Mouse (Mus musculus) A20 (cell line): Measurements from ENCODE around the gene Fzd2.

Source experiments
- DNase-seq: peaks from one replicate; pipeline ENCODE4 v3.0.0-alpha.2; 2011; ENCODE audit warnings: low read depth, low spot score

The Fzd2 gene

GRCm38 (mm10) chr11:102604010-102604584 lies at the start of gene Fzd2:
Gene Fzd2 (plus strand): TSS chr11:102604396.
- DNase-seq, result no peak

GRCm38 (mm10) chr11:102555400-102556030 lies 48.7 kb upstream of the Fzd2 start:
- DNase-seq, result no peak

DNA sequence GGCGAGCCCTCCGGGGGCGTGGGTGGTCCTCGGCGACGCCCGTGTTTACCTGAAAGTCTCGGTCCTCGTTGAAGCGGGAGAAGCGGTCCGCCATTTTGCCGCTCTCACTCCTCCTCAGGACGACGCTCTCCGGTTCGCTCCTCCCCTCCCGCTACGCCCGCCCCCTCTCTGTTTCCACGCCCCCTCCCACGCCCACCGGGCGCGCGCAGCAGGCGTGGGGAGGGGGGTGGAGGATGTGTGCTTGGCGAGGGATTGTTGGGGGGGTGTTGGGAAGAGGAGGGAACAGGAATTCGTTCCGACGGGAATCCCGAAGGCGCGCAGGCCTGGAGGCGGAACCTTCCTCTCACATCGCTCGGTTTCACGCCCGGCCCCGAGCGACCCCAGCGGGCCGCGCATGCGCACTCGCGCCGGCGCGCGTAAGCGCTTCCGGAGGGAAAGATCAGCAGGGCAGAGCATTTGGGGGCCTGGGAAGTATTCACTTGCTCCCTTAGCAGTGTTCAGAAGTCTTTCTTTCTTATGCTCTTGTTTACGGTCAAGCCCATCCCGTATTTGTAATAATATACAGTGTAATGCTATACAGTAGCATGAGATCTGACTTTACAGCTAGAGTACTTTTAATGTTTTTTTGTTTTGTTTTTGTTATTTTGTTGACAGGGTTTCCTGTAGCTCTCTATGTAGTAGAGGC lies 48.0 kb upstream of the Fzd2 start, which contains the start of gene Gpatch8:
TSS of gene Gpatch8 (minus strand) at position 362 of the 685 bp plus-strand sequence.
- DNase-seq, result peak; percentile 96

DNA sequence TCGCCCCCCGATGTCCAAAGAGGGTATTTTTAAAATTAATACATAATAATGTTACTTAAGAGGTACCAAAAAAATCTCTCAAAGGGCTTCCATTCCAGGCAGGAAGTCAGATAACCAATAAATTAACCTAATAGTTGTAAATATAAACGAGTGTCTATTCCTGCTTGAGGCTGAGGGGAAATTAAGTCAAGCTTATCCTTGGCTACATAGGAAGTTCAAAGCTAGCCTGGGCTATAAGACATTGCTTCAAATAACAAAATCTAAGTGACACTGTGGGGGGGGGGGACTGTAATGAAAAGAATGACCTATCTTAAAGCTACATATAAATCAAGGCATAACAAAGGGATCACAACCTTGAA lies 47.5 kb upstream of the Fzd2 start:
- no peak for DNase-seq

GRCm38 (mm10) chr11:102557386-102557785 lies 46.8 kb upstream of the Fzd2 start:
- no peak for DNase-seq

DNA sequence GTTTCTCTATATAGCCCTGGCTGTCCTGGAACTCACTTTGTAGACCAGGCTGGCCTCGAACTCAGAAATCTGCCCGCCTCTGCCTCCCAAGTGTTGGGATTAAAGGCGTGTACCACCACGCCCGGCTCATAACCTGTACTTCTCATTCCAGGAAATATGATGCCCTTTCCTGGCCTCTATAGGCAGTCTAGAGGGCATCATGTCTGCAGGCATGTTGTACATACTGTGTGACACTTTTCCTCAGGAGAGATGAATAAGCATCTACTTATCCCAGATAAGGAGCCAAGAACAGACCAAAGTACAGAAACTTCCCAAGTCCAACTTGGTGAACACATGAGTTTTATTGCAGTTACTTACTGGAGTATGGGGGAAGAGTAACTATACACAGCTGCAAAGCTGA lies 45.5 kb upstream of the Fzd2 start:
- no peak for DNase-seq

- peak; percentile 74 for DNase-seq
Measured at GRCm38 (mm10) chr11:102564952-102565671, 39.1 kb upstream of the Fzd2 start.

DNA sequence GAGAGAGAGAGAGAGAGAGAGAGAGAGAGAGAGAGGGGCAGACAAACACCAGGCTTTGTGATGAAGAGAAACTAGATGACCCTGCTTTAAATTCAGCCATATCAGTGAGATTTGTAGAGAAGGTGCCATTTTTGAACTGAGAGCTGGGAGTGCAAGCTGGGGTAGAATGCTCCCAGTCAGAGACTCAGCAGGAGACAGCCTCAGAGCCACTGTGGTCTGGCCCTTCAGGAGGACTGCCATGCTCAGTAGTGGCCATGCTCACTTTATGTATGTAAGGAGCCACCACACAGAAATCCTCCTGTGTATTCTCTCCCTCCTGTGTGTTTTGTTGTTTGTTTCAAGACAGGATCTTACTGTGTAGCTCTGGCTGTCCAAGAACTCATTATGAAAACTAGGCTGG lies 38.5 kb upstream of the Fzd2 start:
- peak; percentile 63 for DNase-seq

DNA sequence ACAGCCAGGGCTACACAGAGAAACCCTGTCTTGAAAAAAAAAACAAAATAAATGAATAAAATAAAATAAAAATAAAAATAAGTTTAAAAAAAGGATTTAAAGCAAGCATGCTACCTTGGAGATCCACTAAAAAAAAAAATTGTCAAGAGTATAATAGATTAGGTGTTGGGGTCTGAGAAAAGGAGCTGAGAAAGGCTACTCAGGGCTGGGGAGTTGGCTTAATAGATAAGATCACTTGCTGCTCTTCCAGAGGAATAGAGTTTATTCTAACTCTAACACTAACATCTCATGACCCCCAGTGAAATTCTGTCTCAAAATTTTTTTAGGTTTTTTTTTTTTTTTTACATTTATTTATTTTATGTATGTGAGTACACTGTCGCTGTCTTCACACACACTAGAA lies 37.9 kb upstream of the Fzd2 start:
- DNase-seq, result no peak

DNA sequence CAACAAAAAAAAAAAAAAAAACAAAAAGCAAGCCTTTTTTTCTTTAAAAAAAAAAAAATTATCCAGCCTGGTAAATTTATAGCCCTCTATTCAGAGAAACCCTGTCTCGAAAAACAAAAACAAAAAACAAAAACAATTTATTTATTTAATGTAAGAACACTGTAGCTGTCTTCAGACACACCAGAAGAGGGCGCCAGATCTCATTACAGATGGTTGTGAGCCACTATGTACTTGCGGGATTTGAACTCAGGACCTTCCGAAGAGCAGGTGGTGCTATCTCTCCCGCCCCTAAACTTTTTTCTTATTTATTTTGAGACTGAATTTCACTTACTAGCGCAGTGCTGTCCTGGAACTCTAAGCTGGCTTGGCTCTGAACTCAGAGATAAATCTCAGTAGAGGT lies 37.0 kb upstream of the Fzd2 start:
- DNase-seq, result no peak

DNA sequence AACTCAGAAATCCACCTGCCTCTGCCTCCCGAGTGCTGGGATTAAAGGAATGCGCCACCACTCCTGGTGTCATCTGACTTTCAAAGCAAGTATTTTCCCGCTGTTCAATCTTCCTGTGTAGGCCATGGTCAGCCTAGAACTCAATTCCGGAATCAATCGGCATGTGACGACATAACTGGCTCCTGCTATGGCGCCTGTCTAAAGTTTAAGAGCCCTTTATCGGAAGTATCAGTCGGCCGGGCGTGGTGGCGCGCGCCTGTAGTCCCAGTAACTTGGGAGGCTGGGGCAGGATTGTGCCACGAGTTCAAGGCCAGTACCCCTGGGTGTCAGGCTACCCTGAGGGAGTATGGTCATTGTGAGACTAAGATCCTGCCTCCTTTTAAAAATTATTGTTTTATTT lies 36.5 kb upstream of the Fzd2 start:
- no peak for DNase-seq

- peak; percentile 55 for DNase-seq
Measured at GRCm38 (mm10) chr11:102568191-102568590, 36.0 kb upstream of the Fzd2 start.

GRCm38 (mm10) chr11:102568756-102569377 lies 35.3 kb upstream of the Fzd2 start:
- peak; percentile 41 for DNase-seq

- DNase-seq, result peak; percentile 83
Measured at GRCm38 (mm10) chr11:102572866-102573663, 31.1 kb upstream of the Fzd2 start.

DNA sequence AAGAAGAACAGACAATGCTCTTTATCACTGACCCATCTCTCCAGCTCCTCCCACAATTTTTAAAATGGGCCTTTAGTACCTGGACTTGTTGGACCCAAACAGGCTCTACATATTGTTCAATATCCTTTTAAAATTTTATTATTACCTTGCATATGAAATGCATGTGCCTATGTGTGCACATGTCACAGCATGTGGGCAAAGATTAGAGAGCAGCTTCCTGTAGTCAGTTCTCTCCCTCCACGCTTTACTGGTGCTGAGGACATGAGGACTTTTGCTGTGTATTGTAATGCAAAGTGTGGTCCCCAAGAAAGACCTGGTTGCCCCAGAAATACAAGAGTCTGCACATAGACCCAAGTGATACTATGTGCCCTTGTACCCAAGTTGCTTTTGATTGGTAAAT lies 29.2 kb upstream of the Fzd2 start:
- no peak for DNase-seq

DNA sequence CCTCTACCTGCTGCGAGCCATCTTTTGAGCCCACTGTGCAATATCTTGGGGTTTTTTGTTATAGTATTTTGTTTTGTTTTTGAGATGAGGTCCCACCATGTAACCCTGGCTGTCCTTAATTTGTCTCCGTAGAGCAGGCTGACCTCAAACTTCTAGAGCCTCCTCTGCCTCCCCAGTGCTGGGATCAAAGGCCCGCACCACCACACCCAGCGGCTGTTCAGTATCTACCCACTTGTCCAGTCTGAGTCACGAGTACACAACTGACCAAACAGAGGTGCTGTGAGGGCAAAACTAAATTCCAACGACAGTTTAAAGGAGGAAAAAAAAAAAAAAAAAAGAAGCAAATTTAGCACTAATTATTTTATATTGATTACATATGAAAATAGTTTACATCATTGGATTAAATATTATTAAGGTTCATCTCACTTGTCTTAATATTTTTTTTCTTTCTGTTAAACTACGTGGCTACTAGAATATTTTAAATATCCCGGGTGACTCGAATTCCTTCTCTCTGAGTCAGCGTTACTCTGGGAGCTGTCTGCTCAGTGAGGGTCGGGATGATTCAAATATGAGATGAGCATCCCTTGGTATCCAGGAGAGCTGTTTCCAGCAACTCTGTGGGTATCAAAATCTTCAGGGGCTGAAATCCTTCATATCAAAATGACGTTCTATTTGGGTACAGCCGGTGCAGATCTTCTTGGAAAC lies 28.0 kb upstream of the Fzd2 start:
- DNase-seq, result no peak

DNA sequence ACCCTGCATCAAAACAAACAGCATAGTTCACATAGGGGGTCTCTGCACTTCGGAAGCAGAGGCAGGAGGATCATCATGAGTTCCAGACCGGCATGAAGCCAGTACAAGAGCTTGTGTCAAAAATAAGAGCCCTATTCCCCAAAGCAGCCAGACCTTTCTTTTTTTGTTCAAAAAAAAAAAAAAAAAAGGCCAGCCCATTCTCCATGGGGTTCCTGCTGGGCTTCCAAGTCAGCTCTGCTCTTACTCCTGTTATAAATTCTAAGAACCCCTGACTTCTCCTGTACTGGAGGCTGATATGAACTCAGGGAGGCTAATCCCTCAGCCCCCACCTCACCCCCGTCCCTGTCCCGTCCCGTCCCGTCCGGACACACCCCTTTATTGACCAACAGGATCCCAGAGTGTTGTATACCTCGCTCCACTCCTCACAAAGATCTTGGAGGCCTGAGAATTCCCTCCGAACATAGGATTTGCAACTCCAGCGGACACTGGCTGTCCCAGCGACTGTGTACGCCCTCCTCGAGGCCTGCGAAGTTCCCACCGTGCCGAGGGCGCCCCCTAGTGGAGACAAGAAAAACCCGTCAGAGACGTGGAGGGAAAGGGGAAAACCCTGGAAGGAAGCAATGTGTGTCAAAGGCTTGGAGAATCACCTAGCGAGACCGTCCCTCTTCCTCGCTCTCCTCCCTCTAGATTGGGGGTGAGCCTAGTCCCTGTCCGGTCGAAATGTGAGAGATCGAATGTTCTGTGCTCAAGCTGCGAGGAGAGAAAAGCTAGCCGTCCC lies 25.7 kb upstream of the Fzd2 start:
- DNase-seq, result peak; percentile 84

DNA sequence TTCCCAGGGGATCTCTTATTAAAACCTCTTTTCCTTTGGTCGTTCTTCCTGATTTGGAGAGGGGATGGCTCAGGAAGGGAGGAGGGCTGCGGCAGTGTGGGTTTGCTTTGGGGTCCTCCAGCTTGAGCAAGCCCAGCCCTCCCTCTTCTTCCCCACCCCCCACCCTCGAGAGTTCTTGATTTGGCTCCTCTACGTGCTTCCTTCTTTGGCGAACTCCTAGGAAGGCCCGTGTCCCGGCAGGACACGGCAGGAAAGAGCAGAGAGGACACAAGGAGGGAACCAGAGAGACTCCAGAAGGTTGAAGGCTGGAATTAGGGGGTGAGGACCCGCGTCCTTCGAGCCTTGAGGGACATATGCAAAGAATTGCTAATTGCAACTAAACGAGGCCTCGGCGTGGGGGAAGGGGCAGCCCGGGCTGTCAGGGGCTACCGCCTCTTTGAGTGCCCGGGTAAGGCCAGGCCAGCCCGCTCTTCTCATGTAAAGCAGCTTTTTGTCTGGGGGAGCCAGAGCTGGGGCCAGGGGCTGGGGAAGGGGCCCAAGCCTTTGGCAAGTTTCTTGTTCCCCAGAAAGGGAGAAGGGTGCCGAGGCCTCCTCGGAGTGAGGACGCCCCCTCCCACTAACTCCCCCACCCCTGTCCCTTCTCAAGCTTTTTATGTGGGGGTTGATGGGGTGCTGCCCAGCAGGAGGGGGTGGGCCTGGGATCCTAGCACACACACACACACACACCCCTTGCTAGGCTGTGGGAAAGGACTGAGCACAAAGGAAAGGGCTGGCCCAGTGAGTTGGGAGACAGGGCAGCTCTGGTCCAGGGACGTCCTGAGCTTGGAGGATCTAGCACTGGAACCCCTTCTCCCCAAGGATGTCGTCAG lies 24.8 kb upstream of the Fzd2 start, which contains the start of gene Gm11627:
TSS of gene Gm11627 (minus strand) at position 297 of the 869 bp plus-strand sequence.
- no peak for DNase-seq

DNA sequence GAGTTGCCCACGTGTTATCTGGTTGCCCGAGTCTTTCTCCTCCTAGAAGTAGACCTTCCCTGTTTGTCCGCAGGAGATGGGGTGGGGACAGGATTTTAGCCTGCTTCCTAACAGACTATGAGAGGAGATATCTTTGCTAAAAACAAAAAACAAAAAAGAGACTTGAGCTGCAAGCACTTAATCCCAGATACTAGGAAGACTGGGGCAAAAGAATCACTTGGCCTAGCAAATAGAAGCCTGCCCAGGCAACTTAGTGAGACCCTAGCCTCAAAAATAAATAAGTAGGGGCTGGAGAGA lies 24.2 kb upstream of the Fzd2 start:
- DNase-seq, result no peak
